Mouse (Mus musculus): ENCODE results near the gene Ndufs2.

Ndufs2 gene

GRCm38 (mm10) chr1:171204249-171204644 is 46.9 kb downstream of the Ndufs2 start:
- in situ Hi-C loops (cut with MboI, MseI) = no loop called here

GRCm38 (mm10) chr1:171203471-171204248 is 47.5 kb downstream of the Ndufs2 start:
- in situ Hi-C loops (cut with MboI, MseI) = no loop called here

DNA sequence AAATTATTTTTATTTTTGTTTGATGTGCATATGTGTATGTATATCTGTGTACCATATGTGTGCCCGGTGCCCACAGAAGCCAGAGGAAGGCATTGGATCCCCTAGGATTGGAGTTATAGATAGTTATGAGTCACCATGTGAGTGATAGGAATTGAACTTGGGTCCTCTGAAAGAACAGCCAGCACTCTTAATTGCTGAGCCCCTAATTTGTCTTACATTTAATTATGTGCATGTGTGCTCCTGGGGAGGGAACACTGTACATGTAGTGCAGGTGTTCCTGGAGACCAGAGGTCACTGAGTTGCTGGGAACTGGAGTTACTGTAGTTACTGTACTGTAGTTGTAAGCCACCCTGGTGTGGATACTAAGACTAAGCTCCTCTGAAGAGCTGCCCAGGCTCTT is 50.4 kb downstream of the Ndufs2 start:
- in situ Hi-C loops (cut with MboI, MseI) = no loop called here

GRCm38 (mm10) chr1:171199532-171199931 is 51.7 kb downstream of the Ndufs2 start:
- in situ Hi-C loops (cut with MboI, MseI) = no loop called here

DNA sequence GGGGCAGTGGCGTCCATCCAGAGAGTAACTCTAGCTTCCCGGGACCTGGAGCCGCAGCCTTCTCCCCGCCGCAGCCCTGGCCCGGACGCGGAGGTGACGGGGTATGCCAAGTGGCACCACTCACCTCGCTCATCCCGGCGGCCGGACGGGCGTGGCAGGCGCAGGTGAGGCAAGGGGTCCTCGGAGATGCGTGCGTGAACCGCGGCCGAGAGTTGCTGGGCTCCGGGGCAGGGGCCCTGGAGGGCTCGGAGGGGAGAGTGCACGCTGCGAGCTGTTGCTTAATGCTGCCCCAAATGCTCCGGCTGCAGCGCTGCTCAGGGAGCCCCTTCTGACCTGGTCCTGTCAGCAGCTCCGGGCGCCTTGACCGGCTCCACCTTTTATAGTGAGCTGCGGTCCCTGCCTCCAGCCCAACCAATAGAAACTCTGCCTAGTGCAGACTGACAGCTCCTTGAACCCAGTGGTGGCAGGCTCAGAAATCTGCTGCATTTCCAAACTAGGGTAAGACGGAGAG is 55.2 kb downstream of the Ndufs2 start, which contains the start of gene Pcp4l1:
Pcp4l1 (minus strand) TSS at position 382 of the 511 bp plus-strand sequence.
- in situ Hi-C loops (cut with MboI, MseI) = no loop called here

GRCm38 (mm10) chr1:171195046-171195822 is 56.0 kb downstream of the Ndufs2 start:
- in situ Hi-C loops (cut with MboI, MseI) = no loop called here

GRCm38 (mm10) chr1:171193911-171194830 is 57.0 kb downstream of the Ndufs2 start:
- in situ Hi-C loops (cut with MboI, MseI) = no loop called here

- in situ Hi-C loops (cut with MboI, MseI) = no loop called here
These were observed 57.9 kb downstream of the Ndufs2 start for GRCm38 (mm10) chr1:171193093-171193840.

GRCm38 (mm10) chr1:171192283-171192682 is 58.9 kb downstream of the Ndufs2 start:
- in situ Hi-C loops (cut with MboI, MseI) = no loop called here

- in situ Hi-C loops (cut with MboI, MseI) = no loop called here
These were observed 60.4 kb downstream of the Ndufs2 start for GRCm38 (mm10) chr1:171190832-171191231.

- in situ Hi-C loops (cut with MboI, MseI) = no loop called here
These were observed 61.6 kb downstream of the Ndufs2 start for GRCm38 (mm10) chr1:171189476-171190114.

DNA sequence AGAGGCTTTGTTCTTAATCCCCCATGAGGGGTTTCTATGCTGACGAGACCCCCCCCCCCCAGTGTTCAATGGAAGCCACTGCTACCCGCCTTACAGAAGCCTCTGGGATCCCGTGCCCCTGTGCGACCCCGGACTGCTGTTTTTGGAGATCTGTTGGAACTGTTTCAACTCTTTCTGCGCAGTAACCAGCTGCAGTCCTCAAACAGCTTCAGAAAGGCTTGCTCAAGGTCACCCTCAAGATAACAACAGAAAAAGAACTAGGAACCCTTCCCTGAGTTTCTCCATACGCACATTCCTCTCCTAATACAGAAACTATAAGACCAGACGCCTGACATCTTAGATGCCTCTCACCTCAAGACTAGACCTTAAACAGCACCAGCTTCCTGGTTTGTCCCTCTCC is 62.1 kb downstream of the Ndufs2 start:
- in situ Hi-C loops (cut with MboI, MseI) = no loop called here

- in situ Hi-C loops (cut with MboI, MseI) = no loop called here
These were observed 63.1 kb downstream of the Ndufs2 start for GRCm38 (mm10) chr1:171187851-171188700.

GRCm38 (mm10) chr1:171185655-171186054 is 65.5 kb downstream of the Ndufs2 start:
- in situ Hi-C loops (cut with MboI, MseI) = no loop called here

All from T-helper 1 cell (primary cell).